Mouse (Mus musculus) heart, postnatal 0 days (tissue): ENCODE measurements around the gene Dennd1a.

Experiments used
- CTCF ChIP-seq: IDR thresholded peaks from 2 replicates; pipeline ENCODE4 v1.5.1; 2016; ENCODE audit warnings: antibody characterized with exemption, control low read depth, low read depth
- EP300 ChIP-seq: IDR thresholded peaks from 2 replicates; pipeline ENCODE4 v1.6.1; 2016; ENCODE audit warnings: antibody characterized with exemption, low read depth

DNA sequence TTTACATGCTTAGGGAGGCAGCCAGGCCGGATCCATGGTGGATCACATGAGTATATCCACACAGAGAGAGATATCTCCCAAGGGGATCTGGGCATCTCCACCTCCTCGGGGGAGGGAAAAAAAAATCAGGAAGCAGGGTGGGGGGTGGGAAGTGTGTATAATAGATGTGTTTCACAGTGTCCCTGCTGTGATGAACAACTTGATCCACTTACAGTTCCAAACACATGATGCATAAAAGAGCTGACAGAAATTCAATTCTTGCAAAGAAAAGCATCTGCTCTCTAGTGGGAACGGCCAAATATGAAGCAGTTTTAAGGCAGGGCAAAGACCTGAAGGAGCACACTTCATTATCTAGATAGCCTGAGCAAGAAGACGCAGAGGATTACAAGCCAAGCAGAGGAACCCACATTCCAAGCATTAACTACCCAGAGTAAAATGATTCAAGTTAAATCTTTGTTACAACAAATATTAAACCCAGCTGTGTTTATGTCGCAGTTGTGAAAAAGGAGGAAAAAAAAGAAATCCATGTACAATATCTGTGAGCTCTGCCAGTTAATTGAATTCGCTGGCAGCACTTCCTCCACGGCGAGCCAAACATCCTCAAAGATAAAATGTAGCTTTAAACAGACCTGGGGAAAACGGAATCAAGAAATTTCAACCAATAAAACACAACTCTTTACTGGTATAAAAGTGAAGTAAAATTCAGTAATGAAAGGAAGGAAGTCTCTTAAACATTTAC lies 341.4 kb downstream of the Dennd1a start:
- TF ChIP-seq CTCF = no peak
- no peak for TF ChIP-seq EP300
